Mouse (Mus musculus): ENCODE measurements at regions not wholly inside any gene's neighbourhood (a gene's known extent, or its start where the extent isn't known, plus 50 kb on each side); places are given as distances from the start of the nearest gene placed in this dataset.

DNA sequence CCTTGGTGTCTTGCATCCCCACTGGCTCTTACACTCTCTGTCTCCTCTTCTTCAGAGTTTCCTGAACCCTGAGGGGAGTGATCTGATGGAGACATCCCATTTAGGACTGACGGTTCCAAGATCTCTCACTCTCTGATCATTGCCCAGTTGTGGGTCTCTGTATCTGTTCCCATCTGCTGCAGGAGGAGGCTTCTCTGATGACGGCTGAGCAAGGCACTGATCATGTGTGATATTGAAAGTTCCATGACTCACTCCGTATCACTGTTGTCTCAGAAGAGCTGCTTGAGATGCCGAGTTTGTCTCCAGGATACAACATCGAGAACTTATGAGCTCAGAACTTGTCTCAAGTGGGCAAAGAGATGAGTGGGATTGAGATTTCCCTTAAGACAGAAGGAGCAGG, 178.7 kb upstream of the Cxcr4 start:
- no peak overlapping the region for H3K27ac ChIP-seq (replicated peaks; ENCODE audit: insufficient read depth, low read depth, low read length)
- H3K79me2 ChIP-seq (ENCODE audit: control insufficient read depth, insufficient read depth, low read length): no peaks in the 10 kb centered on the region
- peaks cover 10% of the 10 kb centered on the region; the same call in 1 of the 2 replicates for H3K4me1 ChIP-seq (ENCODE audit: control insufficient read depth, insufficient read depth, low read length)
- TF ChIP-seq POLR2A (IDR thresholded peaks at IDR 0.05; ENCODE audit: extremely low read depth, insufficient read depth, low read length) (no peak), CTCF (IDR thresholded peaks at IDR 0.05; ENCODE audit: low read depth, low read length) (no peak)
- no peaks in the 10 kb centered on the region for H3K27me3 ChIP-seq (ENCODE audit: control insufficient read depth, insufficient read depth, low read length)
- H3K9ac ChIP-seq (ENCODE audit: low read depth, low read length): no peak overlapping the region
- WGBS: 83% methylated on average over 5 of the region's 5 CpGs
- no peak overlapping the region for H3K4me3 ChIP-seq (ENCODE audit: insufficient read depth, low read depth, low read length)
- H3K36me3 ChIP-seq (ENCODE audit: control insufficient read depth, insufficient read depth, low read length): no peaks in the 10 kb centered on the region
- no peak for DNase-seq (ENCODE audit: extremely low read depth, low read depth, low spot score)

DNA sequence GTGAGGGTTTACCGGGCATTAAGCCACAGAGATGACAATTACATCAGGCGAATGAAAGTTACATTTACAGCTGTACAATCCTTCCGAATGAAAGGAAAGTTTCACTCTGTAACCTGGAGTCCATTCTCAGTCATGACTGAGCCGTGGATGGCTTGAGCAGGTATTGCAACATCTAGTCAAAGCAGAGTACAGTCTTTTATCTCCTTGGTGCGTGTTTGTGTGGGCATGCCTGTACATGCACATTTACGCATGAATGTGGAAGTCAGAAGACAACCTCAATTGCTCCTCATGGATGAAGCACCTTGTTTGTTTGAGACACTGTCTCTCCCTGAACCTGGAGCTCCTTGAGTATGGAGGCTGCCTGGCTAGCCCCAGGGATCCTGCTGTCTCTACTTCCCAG, 175.9 kb upstream of the Cxcr4 start:
- H3K4me1 ChIP-seq (ENCODE audit: control insufficient read depth, insufficient read depth, low read length): peaks cover 10% of the 10 kb centered on the region; the same call in 1 of the 2 replicates
- H3K4me3 ChIP-seq (ENCODE audit: insufficient read depth, low read depth, low read length): no peak overlapping the region
- no peaks in the 10 kb centered on the region for H3K27me3 ChIP-seq (ENCODE audit: control insufficient read depth, insufficient read depth, low read length)
- no peaks in the 10 kb centered on the region for H3K79me2 ChIP-seq (ENCODE audit: control insufficient read depth, insufficient read depth, low read length)
- no peak overlapping the region for H3K27ac ChIP-seq (replicated peaks; ENCODE audit: insufficient read depth, low read depth, low read length)
- H3K9ac ChIP-seq (ENCODE audit: low read depth, low read length): no peak overlapping the region
- TF ChIP-seq POLR2A (IDR thresholded peaks at IDR 0.05; ENCODE audit: extremely low read depth, insufficient read depth, low read length) (no peak), CTCF (IDR thresholded peaks at IDR 0.05; ENCODE audit: low read depth, low read length) (no peak)
- 36% methylated on average over 6 of the region's 6 CpGs for WGBS
- DNase-seq (ENCODE audit: extremely low read depth, low read depth, low spot score): peak; percentile 49
- H3K36me3 ChIP-seq (ENCODE audit: control insufficient read depth, insufficient read depth, low read length): no peaks in the 10 kb centered on the region

DNA sequence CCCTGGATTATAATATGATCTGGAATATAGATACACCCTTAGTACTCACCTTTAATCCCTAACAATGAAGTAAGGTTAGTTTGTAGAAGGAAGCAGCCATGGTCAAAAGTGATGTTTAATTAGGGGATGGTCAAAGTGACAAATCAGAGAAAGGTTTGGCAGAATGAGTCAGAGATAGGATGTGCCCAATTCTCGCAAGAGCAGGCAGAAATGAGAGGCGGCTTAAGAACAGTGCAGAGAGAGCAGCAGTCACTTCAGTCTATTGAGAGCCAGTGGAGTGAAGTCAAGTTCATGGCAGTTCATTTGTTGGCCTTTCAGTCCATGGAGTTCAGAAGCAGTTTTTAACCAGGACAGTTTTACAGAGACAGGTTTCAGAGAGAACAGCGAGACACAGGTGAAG, 175.3 kb upstream of the Cxcr4 start:
- H3K9ac ChIP-seq (ENCODE audit: low read depth, low read length): no peak overlapping the region
- H3K79me2 ChIP-seq (ENCODE audit: control insufficient read depth, insufficient read depth, low read length): no peaks in the 10 kb centered on the region
- H3K27ac ChIP-seq (replicated peaks; ENCODE audit: insufficient read depth, low read depth, low read length): no peak overlapping the region
- H3K4me3 ChIP-seq (ENCODE audit: insufficient read depth, low read depth, low read length): no peak overlapping the region
- 50% methylated on average over 3 of the region's 3 CpGs for WGBS
- no peak for TF ChIP-seq CTCF (IDR thresholded peaks at IDR 0.05; ENCODE audit: low read depth, low read length)
- TF ChIP-seq POLR2A (IDR thresholded peaks at IDR 0.05; ENCODE audit: extremely low read depth, insufficient read depth, low read length): no peak
- no peak for DNase-seq (ENCODE audit: extremely low read depth, low read depth, low spot score)
- H3K36me3 ChIP-seq (ENCODE audit: control insufficient read depth, insufficient read depth, low read length): no peaks in the 10 kb centered on the region
- peaks cover 10% of the 10 kb centered on the region; the same call in 1 of the 2 replicates for H3K4me1 ChIP-seq (ENCODE audit: control insufficient read depth, insufficient read depth, low read length)
- H3K27me3 ChIP-seq (ENCODE audit: control insufficient read depth, insufficient read depth, low read length): no peaks in the 10 kb centered on the region

DNA sequence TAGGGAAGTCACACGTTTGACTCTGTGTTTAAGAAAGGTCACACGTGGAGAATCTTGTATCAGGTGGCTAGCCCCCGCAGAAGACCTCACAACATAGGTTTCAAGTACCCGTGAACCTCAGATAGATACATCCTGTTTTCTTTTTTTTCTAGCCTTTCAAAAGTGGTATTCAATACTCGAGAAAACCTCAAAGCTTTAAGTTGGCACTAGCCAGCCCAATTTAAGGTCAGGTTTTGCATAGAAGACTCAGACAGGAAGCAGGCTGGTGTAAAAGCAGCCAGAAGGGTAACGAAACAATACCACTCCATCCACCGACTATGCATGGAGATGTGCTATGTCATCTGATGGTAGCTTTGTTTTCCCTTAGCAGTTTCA, 174.8 kb upstream of the Cxcr4 start:
- no peak overlapping the region for H3K27ac ChIP-seq (replicated peaks; ENCODE audit: insufficient read depth, low read depth, low read length)
- WGBS: 69% methylated on average over 7 of the region's 7 CpGs
- no peak for TF ChIP-seq POLR2A (IDR thresholded peaks at IDR 0.05; ENCODE audit: extremely low read depth, insufficient read depth, low read length)
- no peak for TF ChIP-seq CTCF (IDR thresholded peaks at IDR 0.05; ENCODE audit: low read depth, low read length)
- no peaks in the 10 kb centered on the region for H3K36me3 ChIP-seq (ENCODE audit: control insufficient read depth, insufficient read depth, low read length)
- H3K4me3 ChIP-seq (ENCODE audit: insufficient read depth, low read depth, low read length): no peak overlapping the region
- H3K9ac ChIP-seq (ENCODE audit: low read depth, low read length): no peak overlapping the region
- H3K79me2 ChIP-seq (ENCODE audit: control insufficient read depth, insufficient read depth, low read length): no peaks in the 10 kb centered on the region
- no peaks in the 10 kb centered on the region for H3K27me3 ChIP-seq (ENCODE audit: control insufficient read depth, insufficient read depth, low read length)
- DNase-seq (ENCODE audit: extremely low read depth, low read depth, low spot score): peak; percentile 5
- peaks cover 10% of the 10 kb centered on the region; the same call in 1 of the 2 replicates for H3K4me1 ChIP-seq (ENCODE audit: control insufficient read depth, insufficient read depth, low read length)

DNA sequence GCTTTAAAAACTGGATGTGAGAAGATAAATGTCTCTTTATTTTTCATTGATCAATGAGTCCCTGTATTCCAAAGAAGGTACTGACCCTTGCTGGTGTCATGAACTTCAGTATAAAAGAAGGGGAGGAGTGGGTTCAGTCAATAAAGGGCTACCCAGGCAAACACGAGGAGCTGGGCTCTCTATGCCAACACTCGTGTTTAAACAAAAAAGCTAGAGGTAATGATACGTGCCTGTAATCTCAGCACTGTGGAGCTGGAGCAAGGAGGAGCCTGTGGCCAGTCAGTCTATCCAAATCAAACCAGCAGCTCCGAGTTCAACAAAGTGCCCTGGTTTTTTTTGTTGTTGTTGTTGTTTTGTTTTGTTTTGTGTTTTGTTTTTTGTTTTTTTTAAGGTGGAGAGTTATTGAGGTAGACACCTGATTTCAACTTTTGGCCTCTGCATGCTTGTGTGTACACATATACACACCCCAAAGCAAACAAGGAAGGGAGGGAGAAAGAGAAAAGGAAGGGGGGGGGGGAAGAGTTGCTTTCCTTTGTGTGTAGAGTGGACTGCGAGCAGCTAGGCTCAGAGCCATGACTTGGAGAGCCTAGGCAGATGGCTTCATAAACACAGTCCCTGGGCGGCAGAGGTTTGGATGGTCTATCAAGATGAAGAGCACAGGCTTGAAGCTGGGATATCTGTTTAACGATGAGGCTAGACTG, 174.2 kb upstream of the Cxcr4 start:
- no peak overlapping the region for H3K27ac ChIP-seq (replicated peaks; ENCODE audit: insufficient read depth, low read depth, low read length)
- no peak for TF ChIP-seq POLR2A (IDR thresholded peaks at IDR 0.05; ENCODE audit: extremely low read depth, insufficient read depth, low read length)
- TF ChIP-seq CTCF (IDR thresholded peaks at IDR 0.05; ENCODE audit: low read depth, low read length): no peak
- no peak overlapping the region for H3K4me3 ChIP-seq (ENCODE audit: insufficient read depth, low read depth, low read length)
- WGBS: 31% methylated on average over 7 of the region's 7 CpGs
- no peaks in the 10 kb centered on the region for H3K36me3 ChIP-seq (ENCODE audit: control insufficient read depth, insufficient read depth, low read length)
- H3K9ac ChIP-seq (ENCODE audit: low read depth, low read length): no peak overlapping the region
- peak; percentile 64 for DNase-seq (ENCODE audit: extremely low read depth, low read depth, low spot score)
- peaks cover 10% of the 10 kb centered on the region; the same call in 1 of the 2 replicates for H3K4me1 ChIP-seq (ENCODE audit: control insufficient read depth, insufficient read depth, low read length)
- H3K27me3 ChIP-seq (ENCODE audit: control insufficient read depth, insufficient read depth, low read length): no peaks in the 10 kb centered on the region
- H3K79me2 ChIP-seq (ENCODE audit: control insufficient read depth, insufficient read depth, low read length): no peaks in the 10 kb centered on the region

DNA sequence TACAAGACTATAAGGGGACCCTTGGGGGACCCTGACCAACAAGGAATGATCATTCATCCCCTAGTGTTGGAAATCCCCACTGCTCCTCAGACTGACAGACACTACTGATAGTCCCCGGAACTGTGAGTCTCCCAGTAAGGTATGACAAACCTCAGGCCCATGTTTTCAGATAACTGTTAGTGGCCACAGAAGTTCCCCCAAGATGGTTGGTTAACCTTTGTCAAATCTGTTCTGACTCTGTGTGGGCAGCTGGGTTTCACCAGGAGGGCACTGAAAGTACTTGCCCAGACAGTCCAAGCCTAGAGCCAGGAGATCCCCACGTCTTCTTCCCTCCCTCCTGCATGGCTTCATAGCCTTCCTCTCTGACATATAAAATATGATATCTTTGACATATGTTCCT, 173.5 kb upstream of the Cxcr4 start:
- no peak overlapping the region for H3K27ac ChIP-seq (replicated peaks; ENCODE audit: insufficient read depth, low read depth, low read length)
- 74% methylated on average over 2 of the region's 2 CpGs for WGBS
- H3K79me2 ChIP-seq (ENCODE audit: control insufficient read depth, insufficient read depth, low read length): no peaks in the 10 kb centered on the region
- H3K4me1 ChIP-seq (ENCODE audit: control insufficient read depth, insufficient read depth, low read length): peaks cover 10% of the 10 kb centered on the region; the same call in 1 of the 2 replicates
- TF ChIP-seq POLR2A (IDR thresholded peaks at IDR 0.05; ENCODE audit: extremely low read depth, insufficient read depth, low read length): no peak
- TF ChIP-seq CTCF (IDR thresholded peaks at IDR 0.05; ENCODE audit: low read depth, low read length): no peak
- no peak overlapping the region for H3K4me3 ChIP-seq (ENCODE audit: insufficient read depth, low read depth, low read length)
- DNase-seq (ENCODE audit: extremely low read depth, low read depth, low spot score): no peak
- no peaks in the 10 kb centered on the region for H3K27me3 ChIP-seq (ENCODE audit: control insufficient read depth, insufficient read depth, low read length)
- H3K9ac ChIP-seq (ENCODE audit: low read depth, low read length): no peak overlapping the region
- H3K36me3 ChIP-seq (ENCODE audit: control insufficient read depth, insufficient read depth, low read length): no peaks in the 10 kb centered on the region

Data from liver, adult 2 months (tissue).